Mouse (Mus musculus) intestine, postnatal 0 days (tissue): Measurements from ENCODE around the gene Kcnj2. TPM values are rescaled to one million over a fixed set of nuclear protein-coding genes. Genes with fewer than 3 reads are reported as not detected.

ENCODE experiments used
- ATAC-seq: fragments of 200-750 bp; cut with Nextera tagmentation; 2 replicates; pipeline ENCODE4 v1.8.0; 2017; ENCODE audit warnings: mild to moderate bottlenecking, moderate TSS enrichment, moderate library complexity
- H3K27ac ChIP-seq: fragments of 300-500 bp; sonication (generic); 2 replicates; pipeline ENCODE4 v1.5.1; 2014; ENCODE audit warnings: mild to moderate bottlenecking, low read depth, low read length, moderate library complexity
- H3K27me3 ChIP-seq: fragments of 300-500 bp; sonication (generic); replicated peaks from 2 replicates; pipeline ENCODE4 v1.6.1; 2014; ENCODE audit warnings: low read length, mixed read lengths; ENCODE audit not compliant: control insufficient read depth, insufficient read depth
- H3K36me3 ChIP-seq: fragments of 300-500 bp; sonication (generic); 2 replicates; pipeline ENCODE4 v1.6.1; 2014; ENCODE audit warnings: mild to moderate bottlenecking, moderate library complexity; ENCODE audit not compliant: control insufficient read depth, insufficient read depth
- H3K4me1 ChIP-seq: fragments of 300-500 bp; sonication (generic); replicated peaks from 2 replicates; pipeline ENCODE4 v1.6.1; 2014; ENCODE audit warnings: antibody characterized with exemption, low read length, mixed read lengths; ENCODE audit not compliant: control insufficient read depth, insufficient read depth
- H3K4me2 ChIP-seq: fragments of 300-500 bp; sonication (generic); replicated peaks from 2 replicates; pipeline ENCODE4 v1.6.1; 2014; ENCODE audit warnings: low read depth, mild to moderate bottlenecking, moderate library complexity
- H3K4me3 ChIP-seq: fragments of 300-500 bp; sonication (generic); 2 replicates; pipeline ENCODE4 v1.5.1; 2014; ENCODE audit warnings: low read depth, low read length
- H3K9ac ChIP-seq: fragments of 300-500 bp; sonication (generic); 2 replicates; pipeline ENCODE4 v1.6.1; 2014; ENCODE audit warnings: mild to moderate bottlenecking, low read depth, low read length
- H3K9me3 ChIP-seq: fragments of 300-500 bp; sonication (generic); 2 replicates; pipeline ENCODE4 v1.6.1; 2016; ENCODE audit warnings: mixed run types; ENCODE audit not compliant: control insufficient read depth
- CTCF ChIP-seq: sonication (generic); IDR thresholded peaks from 2 replicates; pipeline ENCODE4 v1.5.1; 2016; ENCODE audit warnings: low read depth, mild to moderate bottlenecking, control low read depth, antibody characterized with exemption, moderate library complexity
- WGBS: fragments of 180-500 bp; shearing (Covaris S2); extraction: QIAGEN DNeasy Blood & Tissue Kit; methylation state at CpG from one replicate; pipeline ENCODE4 v1.1.7; 2014; 5-methylcytosine and 5-hydroxymethylcytosine counted together
- polyA plus RNA-seq: library from polyadenylated mRNA; unstranded; fragments of >200 nt; fragmentation: Nextera tagmentation; extraction: Ambion mirVana; gene quantifications from 2 replicates; pipeline ENCODE4 v1.2.1, GENCODE M21; 2015

The Kcnj2 gene
- polyA plus RNA-seq, 1 experiment from 2014 or later = 0.66 TPM

GRCm38 (mm10) chr11:111083009-111083408 is 17.0 kb downstream of the Kcnj2 start:
- H3K36me3 ChIP-seq = no peaks in the 10 kb centered on the region
- no peak overlapping the region for H3K4me3 ChIP-seq
- WGBS = 74% methylated on average over 2 of the region's 2 CpGs
- no peak for ATAC-seq
- H3K27ac ChIP-seq = no peak overlapping the region
- H3K27me3 ChIP-seq = no peaks in the 10 kb centered on the region
- no peaks in the 10 kb centered on the region for H3K4me1 ChIP-seq
- H3K9me3 ChIP-seq = no peaks in the 10 kb centered on the region
- no peak overlapping the region for H3K9ac ChIP-seq
- H3K4me2 ChIP-seq = no peak overlapping the region
- TF ChIP-seq CTCF = no peak

DNA sequence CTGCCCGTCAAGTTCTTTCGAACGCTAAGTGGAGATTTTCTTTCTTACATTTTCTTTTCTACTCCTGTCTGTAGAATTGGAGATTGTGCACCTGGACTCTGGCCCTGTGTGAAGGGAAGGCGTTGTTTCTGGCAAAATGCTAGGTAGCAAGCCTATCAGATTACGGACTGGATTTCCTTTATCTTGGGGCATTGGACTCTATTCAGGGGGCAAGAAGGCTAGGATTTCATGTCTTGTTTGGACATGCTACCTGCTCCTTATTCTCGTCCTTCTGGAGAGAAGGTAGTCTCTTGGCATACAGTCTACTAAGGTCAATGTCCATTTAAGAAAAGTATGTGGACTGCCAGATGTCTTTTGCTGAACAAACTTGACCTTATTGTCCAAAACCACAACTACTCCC is 21.0 kb downstream of the Kcnj2 start:
- Histone ChIP-seq H3K4me3 (no peak overlapping the region), H3K4me2 (peak overlapping the region; percentile 28; the same call in 1 of the 2 replicates), H3K9me3 (no peaks in the 10 kb centered on the region), H3K4me1 (no peaks in the 10 kb centered on the region), H3K36me3 (no peaks in the 10 kb centered on the region), H3K27ac (no peak overlapping the region), H3K9ac (no peak overlapping the region), H3K27me3 (no peaks in the 10 kb centered on the region)
- no peak for ATAC-seq
- WGBS = 37% methylated on average over 6 of the region's 6 CpGs
- TF ChIP-seq CTCF = no peak

- Histone ChIP-seq H3K4me1 (no peaks in the 10 kb centered on the region), H3K9ac (no peak overlapping the region), H3K36me3 (no peaks in the 10 kb centered on the region), H3K4me2 (no peak overlapping the region), H3K27me3 (no peaks in the 10 kb centered on the region), H3K9me3 (no peaks in the 10 kb centered on the region), H3K4me3 (no peak overlapping the region), H3K27ac (no peak overlapping the region)
- TF ChIP-seq CTCF = no peak
- ATAC-seq = no peak
Measured at GRCm38 (mm10) chr11:111088226-111088625, 22.3 kb downstream of the Kcnj2 start.

GRCm38 (mm10) chr11:111088812-111089211 is 22.8 kb downstream of the Kcnj2 start:
- H3K4me3 ChIP-seq = no peak overlapping the region
- ATAC-seq = peak; percentile 59
- 15% methylated on average over 3 of the region's 3 CpGs for WGBS
- TF ChIP-seq CTCF = no peak
- no peaks in the 10 kb centered on the region for H3K4me1 ChIP-seq
- H3K9me3 ChIP-seq = no peaks in the 10 kb centered on the region
- H3K27me3 ChIP-seq = no peaks in the 10 kb centered on the region
- no peaks in the 10 kb centered on the region for H3K36me3 ChIP-seq
- no peak overlapping the region for H3K9ac ChIP-seq
- H3K27ac ChIP-seq = no peak overlapping the region
- H3K4me2 ChIP-seq = no peak overlapping the region

GRCm38 (mm10) chr11:111091117-111091516 is 25.2 kb downstream of the Kcnj2 start:
- Histone ChIP-seq H3K27me3 (no peaks in the 10 kb centered on the region), H3K4me1 (no peaks in the 10 kb centered on the region), H3K27ac (no peak overlapping the region), H3K4me2 (no peak overlapping the region), H3K9ac (no peak overlapping the region), H3K9me3 (no peaks in the 10 kb centered on the region), H3K4me3 (no peak overlapping the region), H3K36me3 (no peaks in the 10 kb centered on the region)
- 63% methylated on average over 6 of the region's 6 CpGs for WGBS
- no peak for ATAC-seq
- TF ChIP-seq CTCF = no peak

- Histone ChIP-seq H3K4me2 (no peak overlapping the region), H3K27me3 (no peaks in the 10 kb centered on the region), H3K36me3 (no peaks in the 10 kb centered on the region), H3K27ac (no peak overlapping the region), H3K4me1 (no peaks in the 10 kb centered on the region), H3K9ac (no peak overlapping the region), H3K9me3 (no peaks in the 10 kb centered on the region), H3K4me3 (no peak overlapping the region)
- TF ChIP-seq CTCF = no peak
- WGBS = 87% methylated on average over 2 of the region's 2 CpGs
- ATAC-seq = no peak
Measured at GRCm38 (mm10) chr11:111092967-111093366, 27.0 kb downstream of the Kcnj2 start.

DNA sequence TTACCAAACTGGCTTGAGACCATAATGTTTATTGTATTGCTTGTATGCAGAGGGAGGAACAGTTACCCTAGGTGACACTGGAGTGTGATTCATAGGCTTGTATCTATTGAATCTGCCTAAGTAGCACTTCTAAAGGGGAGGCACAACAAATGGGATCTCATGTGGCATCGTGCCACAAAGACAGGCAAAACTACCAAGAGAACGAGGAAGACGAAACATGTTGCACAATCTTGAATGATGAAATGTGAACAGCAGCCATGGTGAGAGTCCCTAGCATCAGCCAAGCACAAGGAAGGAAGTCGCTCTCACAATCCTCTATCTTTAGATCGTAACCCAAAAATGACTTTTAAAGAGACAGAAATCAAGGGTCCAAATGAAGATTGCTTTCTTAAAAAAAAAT is 30.6 kb downstream of the Kcnj2 start:
- WGBS = 64% methylated on average over 5 of the region's 5 CpGs

More for the DNA sequence above, 30.6 kb downstream of the Kcnj2 start:
- no peak overlapping the region for H3K4me2 ChIP-seq
- no peak overlapping the region for H3K27ac ChIP-seq
- H3K27me3 ChIP-seq = no peaks in the 10 kb centered on the region
- no peak overlapping the region for H3K4me3 ChIP-seq
- H3K4me1 ChIP-seq = no peaks in the 10 kb centered on the region
- TF ChIP-seq CTCF = no peak
- no peak overlapping the region for H3K9ac ChIP-seq
- ATAC-seq = no peak
- no peaks in the 10 kb centered on the region for H3K36me3 ChIP-seq
- H3K9me3 ChIP-seq = no peaks in the 10 kb centered on the region
